Mouse (Mus musculus): ENCODE measurements around the gene Mpl. TPM values are rescaled to one million over a fixed set of nuclear protein-coding genes. Genes with fewer than 3 reads are reported as not detected.

Gene Mpl
- total RNA-seq (2023) = 0.34 to 0.37 TPM in 2 of 4 replicates, not detected in the others

GRCm38 (mm10) chr4:118457345-118457975 lies at the start of gene Mpl:
Mpl (minus strand) TSS chr4:118457513.

GRCm38 (mm10) chr4:118489717-118490132 lies 32.4 kb upstream of the Mpl start, which contains the start of gene Tie1:
Tie1 (minus strand) TSS chr4:118490061.

DNA sequence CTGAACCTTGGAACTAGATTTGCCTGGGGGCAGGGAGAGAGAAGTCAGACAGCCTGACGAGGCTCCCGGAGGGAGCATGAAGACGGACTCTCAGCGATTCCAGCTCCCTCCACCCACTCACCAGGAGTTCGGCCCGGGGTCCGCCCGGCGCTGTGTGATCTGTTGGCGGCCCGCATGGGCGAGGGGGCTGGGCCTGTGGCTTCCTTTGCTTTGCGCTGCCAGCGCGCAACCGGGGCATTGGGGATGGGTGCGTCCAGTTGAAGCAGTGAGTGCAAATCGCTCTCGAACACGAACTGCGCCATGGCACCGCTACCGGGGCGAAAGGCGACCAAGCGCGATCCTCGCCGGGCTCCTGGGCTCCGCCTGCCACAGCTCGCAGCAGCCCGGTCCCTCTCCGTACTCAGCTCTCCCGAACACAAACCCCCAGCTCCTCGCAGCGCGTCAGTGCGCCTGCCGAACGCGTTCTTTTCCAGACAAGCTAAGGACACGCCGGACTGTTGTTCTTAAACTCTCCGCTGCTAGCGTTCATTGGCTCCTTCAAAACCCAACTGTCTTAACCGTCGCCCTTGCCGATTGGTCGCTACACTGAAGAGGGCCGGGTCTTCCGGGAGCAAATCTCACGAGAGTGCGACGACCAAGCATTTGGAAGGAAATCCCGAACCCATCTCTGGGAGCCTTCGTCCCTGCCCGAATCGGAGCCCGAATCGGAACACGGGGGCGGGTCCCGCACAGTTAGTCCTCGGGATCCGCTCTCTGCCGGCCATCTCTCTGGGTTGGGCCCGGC lies 20.3 kb downstream of the Mpl start, which contains the start of gene Cdc20:
Gene Cdc20, minus strand, starts transcription at position 533 of the 784 bp plus-strand sequence.

GRCm38 (mm10) chr4:118427768-118428451 lies 29.4 kb downstream of the Mpl start, which contains the start of gene Elovl1:
Elovl1 (plus strand) TSS chr4:118428093.

GRCm38 (mm10) chr4:118409142-118409900 lies 48.0 kb downstream of the Mpl start, which contains the start of the genes Szt2 and Med8:
Szt2 (minus strand) TSS chr4:118409273.
Med8 (plus strand) TSS chr4:118409337.

Other genes with a start within 250 kb of the Mpl start
- gene Ptprf, start 166.1 kb downstream of the Mpl start, total RNA-seq (2023) = 0.69 TPM in 1 of 4 replicates, not detected in the others
- gene Szt2, start 48.2 kb downstream of the Mpl start, total RNA-seq (2023) = 84.2 to 93.2 TPM (median 90.2 TPM) in 4 replicates
- gene Med8, start 48.2 kb downstream of the Mpl start, total RNA-seq (2023) = 51.9 to 61.6 TPM (median 57.3 TPM) in 4 replicates
- 39.4 to 45.7 TPM (median 45.6 TPM) in 4 replicates for gene Elovl1, start 29.4 kb downstream of the Mpl start, total RNA-seq (2023)
- 3.7 to 6.4 TPM (median 4.2 TPM) in 4 replicates for gene Cdc20, start 20.2 kb downstream of the Mpl start, total RNA-seq (2023)
- not detected in 4 replicates for gene Tie1, start 32.5 kb upstream of the Mpl start, total RNA-seq (2023)
- gene 2610528J11Rik, start 69.5 kb upstream of the Mpl start, total RNA-seq (2023) = not detected in 4 replicates
- gene Tmem125, start 86.5 kb upstream of the Mpl start, total RNA-seq (2023) = not detected in 4 replicates
- not detected in 4 replicates for gene Cfap57, start 163.3 kb upstream of the Mpl start, total RNA-seq (2023)
- 54.0 to 76.3 TPM (median 63.6 TPM) in 4 replicates for gene Ebna1bp2, start 163.3 kb upstream of the Mpl start, total RNA-seq (2023)
- not detected in 4 replicates for gene Olfr62, start 201.4 kb upstream of the Mpl start, total RNA-seq (2023)
- gene Olfr1342, start 235.2 kb upstream of the Mpl start, total RNA-seq (2023) = not detected in 4 replicates
- gene Olfr1341, start 246.0 kb upstream of the Mpl start, total RNA-seq (2023) = not detected in 4 replicates